Mouse (Mus musculus): ENCODE measurements around the gene Slc26a11.
"Not testable (repeated sequence)": the region's sequence is repeated elsewhere in the genome, so short reads cannot be mapped to it uniquely, and the experiment has no call there.

Slc26a11 gene

DNA sequence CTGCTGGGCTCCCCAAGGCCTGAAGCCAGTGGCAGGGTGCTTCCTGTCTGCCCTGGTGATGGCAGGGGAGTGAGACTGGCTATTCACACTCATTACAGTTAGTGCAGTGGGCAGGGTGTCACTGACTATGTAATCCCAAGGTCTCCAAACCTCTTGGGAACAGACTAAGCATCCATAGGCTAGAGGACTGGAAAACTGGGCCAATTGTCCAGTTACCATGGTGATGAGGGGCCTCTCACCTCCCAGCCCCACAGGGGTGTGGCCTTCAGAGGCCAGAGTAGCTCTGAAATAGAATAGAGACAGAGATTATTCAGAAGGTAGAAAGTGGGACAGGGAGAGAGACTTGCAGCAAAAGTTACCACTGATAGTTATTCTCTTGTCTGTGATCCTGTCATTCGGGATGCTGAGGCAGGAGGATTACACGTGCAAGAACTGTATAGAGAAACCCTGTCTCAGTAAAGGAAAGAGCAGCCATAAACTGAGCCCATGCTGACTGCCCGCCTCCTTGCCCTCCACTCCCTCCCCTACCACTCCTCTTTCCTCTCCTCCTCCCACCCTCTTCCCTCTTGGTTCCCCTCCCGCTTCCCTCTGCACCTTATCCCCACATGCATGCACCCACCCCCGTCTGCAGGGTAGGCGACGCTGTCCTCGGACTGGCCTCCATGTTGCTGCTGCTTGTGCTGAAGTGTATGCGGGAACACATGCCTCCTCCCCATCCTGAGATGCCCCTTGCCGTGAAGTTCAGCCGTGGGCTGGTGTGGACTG, 7.6 kb downstream of the Slc26a11 start:
- DNase-seq (ENCODE audit: low read depth, low spot score), result no peak

DNA sequence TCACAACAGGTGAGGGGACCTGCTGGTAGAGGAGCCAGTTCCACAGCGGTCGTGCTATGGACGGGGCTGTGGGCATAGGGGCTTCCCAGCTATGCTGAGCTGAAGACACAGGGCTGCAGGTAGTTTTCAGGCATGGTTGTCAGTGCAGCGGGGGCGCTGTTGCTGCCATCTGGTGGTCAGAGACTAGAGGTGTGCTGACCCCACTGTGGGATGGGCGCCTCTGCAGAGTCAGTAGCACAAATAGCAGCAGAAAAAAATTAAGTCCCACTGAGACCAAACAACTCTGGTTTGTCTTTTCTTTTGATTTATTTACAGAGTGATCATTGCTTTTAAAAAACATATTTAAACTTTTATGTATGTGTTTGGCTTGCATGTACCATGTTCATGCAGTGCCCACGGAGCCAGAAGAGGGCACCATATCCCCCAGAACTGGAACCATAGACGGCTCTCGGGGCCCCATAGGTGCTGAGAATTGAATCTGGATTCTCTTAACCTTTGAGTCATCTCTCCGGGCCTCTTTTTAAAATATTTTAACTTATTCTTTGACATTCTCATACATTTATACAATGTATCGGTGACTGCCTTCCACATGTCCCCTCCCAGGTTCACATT, 8.3 kb downstream of the Slc26a11 start:
- peak; percentile 78 for DNase-seq (ENCODE audit: low read depth, low spot score)

DNA sequence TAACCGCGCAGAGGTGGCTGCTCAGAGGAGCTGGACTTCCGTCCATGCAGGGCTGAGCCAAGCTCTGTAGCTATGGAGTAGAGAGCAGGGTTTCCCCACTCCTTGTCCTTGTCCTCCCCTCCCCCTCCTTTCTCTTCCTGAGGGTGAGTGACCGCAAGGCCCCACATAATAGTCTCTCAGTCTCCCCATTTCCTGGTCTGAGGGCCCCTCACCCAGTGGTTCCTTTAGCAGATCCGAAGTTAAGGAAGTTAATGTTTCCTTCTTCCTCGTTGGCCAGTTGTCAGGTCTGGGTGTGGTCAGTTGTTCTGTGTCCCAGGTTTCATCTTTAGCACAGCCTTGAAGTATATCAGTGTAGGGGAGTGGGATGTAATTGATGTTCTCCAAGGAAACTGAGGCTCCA, 20.1 kb downstream of the Slc26a11 start:
- no peak for DNase-seq (ENCODE audit: low read depth, low spot score)

DNA sequence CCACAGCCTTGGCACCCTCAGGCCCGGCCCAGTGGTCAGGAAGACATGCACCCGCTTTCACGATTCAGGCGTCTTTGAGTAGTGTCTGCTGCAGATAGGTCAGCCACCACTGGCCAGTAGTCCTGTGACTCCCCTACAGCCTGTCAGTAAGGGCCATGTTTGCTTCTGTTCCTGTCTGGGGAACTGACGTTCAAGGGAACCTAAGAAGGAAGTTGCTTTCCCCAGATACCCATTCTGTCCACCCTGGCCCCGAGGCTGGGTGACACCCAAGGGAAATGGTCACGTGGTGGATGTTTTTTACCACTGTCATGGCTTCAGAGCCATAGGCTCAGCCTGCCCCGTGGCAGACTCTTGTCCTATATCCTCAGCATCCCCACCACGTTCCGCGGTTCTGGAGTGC, 22.0 kb downstream of the Slc26a11 start:
- DNase-seq (ENCODE audit: low read depth, low spot score), result no peak

DNA sequence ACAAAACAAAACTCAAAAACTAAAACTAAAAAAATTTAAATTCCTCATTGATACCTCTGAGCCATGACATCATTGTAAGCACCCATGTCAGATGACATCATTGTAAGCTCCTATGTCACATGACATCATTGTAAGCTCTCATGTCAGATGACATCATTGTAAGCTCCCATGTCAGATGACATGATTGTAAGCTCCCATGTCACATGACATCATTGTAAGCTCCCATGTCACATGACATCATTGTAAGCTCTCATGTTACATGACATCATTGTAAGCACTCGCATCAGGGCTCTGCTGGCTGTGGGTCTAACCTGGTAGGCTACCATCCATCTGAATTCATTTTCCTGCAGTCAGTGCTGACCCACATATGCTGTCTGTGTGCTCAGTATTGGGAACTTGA, 23.2 kb downstream of the Slc26a11 start:
- no peak for DNase-seq (ENCODE audit: low read depth, low spot score)

DNA sequence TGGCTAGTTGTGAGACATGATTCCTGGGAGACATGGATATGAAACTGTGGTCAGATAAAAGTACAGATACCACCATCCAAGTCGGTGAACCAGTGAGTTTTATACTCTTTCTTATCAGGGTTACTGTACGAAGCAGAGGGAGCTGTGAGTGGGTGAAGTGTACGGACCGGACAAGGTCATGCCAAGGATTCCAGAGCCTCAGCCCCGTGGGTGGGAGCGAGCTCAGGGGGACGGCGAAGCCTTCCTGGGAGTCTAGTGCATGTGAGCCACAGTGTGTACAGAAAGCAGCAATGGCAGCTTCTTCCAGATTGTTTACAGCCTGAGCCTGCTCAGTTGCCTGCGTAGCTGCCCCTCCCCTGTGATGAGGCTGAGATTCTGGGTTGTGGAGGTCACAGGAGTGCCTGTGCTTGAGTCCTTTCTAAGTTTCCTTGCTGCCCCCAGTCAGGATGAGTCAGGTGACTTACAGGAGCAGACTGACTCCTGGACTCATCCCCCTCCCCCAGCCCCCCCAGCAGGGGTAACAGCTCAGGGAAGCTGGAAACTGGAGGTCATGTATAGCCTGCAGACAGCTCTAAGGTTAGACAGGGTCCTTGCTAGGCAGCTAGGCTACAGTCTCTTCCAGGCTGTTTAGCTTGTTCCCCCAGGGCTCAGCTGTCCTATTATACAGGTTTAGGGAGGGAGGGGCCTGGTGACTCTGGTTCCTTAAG, 26.4 kb downstream of the Slc26a11 start:
- no peak for DNase-seq (ENCODE audit: low read depth, low spot score)

DNA sequence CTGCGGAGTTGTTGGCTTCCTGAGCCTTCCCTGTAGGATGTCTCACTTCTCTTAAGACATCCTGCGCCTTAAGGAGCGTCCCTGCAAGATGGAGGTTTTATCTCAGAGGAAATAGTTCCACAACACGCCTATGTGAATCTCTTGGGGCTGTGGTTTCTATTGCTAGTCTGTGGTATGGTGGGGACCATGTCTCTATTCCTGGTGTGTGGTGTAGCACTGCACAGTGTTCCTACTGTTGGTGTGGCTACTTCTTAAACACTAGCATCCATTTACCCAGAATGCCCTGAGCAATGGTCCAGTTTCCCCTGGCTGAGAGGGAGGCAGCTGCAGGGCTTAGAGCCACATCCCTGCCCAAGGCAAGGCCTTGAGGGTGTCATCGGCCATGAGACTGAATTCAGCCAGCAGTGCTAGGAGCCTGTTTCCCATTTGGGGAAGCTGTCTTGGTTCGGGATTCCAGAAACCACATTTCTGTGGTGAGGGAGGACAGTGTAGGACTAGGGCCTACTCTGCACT, 27.0 kb downstream of the Slc26a11 start:
- DNase-seq (ENCODE audit: low read depth, low spot score), result no peak

- DNase-seq (ENCODE audit: low read depth, low spot score), result no peak
Measured at GRCm38 (mm10) chr11:119384904-119385303, 29.5 kb downstream of the Slc26a11 start.

- DNase-seq (ENCODE audit: low read depth, low spot score), result no peak
Measured at GRCm38 (mm10) chr11:119386306-119386705, 30.9 kb downstream of the Slc26a11 start.

DNA sequence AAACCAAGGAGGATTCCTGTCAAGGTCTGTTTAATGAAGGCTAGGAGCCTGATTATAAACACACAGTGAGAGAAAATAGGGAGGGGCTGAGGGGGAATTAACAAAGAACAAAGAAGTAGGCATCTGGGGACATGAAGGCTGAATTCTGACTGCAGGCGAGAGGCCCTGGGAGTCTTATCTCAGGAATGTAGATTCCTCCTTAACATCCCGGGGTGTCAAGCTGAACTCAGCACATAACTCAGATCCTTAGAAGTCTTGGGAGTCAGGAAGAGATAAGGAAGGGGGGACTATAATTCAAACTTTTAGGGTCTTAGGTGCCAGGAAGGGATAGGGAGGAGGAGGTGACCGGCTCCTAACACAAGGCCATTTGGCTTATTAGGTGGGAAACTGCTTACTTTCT, 31.9 kb downstream of the Slc26a11 start:
- DNase-seq (ENCODE audit: low read depth, low spot score), result not testable (repeated sequence)

GRCm38 (mm10) chr11:119389851-119390270, 34.5 kb downstream of the Slc26a11 start:
- DNase-seq (ENCODE audit: low read depth, low spot score), result peak; percentile 78

GRCm38 (mm10) chr11:119390271-119391231, 35.2 kb downstream of the Slc26a11 start:
- DNase-seq (ENCODE audit: low read depth, low spot score), result peak; percentile 31

DNA sequence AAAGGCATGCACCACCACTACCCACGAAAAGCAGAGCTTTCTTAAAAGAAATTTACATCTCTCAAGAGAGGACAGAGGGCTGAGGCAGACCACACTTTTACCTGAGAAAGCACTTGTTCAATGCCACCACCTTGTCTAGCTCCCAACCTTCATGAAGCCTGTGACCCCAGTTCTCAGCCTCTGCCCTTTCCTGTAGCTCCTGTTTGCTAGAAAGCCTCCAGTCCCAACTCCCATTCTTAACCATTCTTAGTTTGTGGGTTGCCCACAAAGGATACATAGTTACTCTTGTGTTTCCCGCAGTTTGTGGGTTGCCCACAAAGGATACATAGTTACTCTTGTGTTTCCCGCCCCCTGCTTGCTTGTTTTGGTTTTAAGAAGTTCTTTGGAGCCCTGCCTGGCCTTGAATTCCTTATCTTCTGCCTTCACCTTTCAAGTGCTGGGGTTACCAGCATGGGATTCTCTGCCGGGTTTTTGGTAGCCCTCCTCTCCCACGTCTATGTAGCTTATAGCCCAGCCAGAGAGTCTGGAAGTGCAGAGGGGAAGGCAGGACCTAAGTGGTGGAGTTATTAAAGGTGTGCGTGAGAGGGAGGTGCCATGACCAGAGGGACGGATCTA, 36.1 kb downstream of the Slc26a11 start:
- no peak for DNase-seq (ENCODE audit: low read depth, low spot score)

- DNase-seq (ENCODE audit: low read depth, low spot score), result no peak
Measured at GRCm38 (mm10) chr11:119392001-119392614, 36.8 kb downstream of the Slc26a11 start.

GRCm38 (mm10) chr11:119392800-119393482, 37.6 kb downstream of the Slc26a11 start, which contains the start of gene Rnf213:
TSS of gene Rnf213 (plus strand) at chr11:119393100.
- DNase-seq (ENCODE audit: low read depth, low spot score), result peak; percentile 67

DNA sequence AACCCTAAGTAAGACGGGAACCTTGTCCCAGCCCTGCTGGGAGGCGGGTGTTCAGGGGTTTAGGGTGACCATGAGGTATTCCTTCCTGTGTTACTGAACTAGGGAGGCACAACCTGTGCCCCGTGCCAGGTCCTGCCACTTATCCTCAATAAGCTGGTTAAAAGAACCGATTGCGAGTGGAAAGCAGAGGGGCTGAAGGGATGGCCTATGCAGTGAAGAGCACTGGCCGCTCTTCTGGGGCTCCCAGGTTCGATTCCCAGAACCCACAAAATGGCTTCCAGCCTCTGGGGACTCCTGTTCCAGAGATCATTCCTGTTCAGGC, 38.1 kb downstream of the Slc26a11 start:
- no peak for DNase-seq (ENCODE audit: low read depth, low spot score)

GRCm38 (mm10) chr11:119394210-119394609, 38.9 kb downstream of the Slc26a11 start:
- DNase-seq (ENCODE audit: low read depth, low spot score), result no peak

DNA sequence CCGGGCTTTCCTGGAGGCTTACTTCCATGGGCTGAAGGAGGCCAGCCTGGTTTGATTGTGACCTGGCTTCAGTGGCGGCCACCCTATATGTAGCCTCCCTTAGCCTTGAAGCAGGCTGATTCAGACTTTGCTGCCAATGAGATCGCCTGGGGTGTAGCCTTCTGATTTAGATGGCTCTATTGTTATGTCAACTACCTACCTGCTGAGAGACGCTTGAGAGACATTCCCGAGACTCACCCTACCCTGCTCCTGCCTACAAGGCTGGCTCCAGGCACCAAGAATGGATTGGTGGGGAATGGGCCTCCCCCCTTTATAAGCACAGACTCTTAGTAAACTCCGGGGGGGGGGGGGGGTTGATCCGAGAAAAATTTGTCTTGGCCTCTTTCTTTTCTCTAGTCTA, 40.0 kb downstream of the Slc26a11 start:
- DNase-seq (ENCODE audit: low read depth, low spot score), result no peak

DNA sequence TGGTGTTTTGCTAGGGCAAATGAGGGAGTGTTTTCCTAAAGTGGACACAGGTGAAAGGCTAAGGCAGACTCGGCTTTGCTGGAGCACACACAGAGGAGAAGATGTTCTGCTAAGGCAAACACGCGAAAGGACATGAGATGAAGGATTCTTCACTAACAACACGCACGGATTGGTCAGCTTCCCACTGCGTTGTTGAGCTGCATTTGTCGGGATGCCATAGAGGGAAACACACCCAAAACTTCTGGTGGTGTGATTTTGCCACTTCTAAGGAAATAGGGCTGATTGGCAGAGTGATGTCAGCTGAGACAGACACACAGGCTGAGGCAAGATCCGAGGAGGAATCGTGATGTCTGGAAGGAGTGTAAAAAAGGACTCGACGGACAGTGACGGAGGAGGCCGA, 40.6 kb downstream of the Slc26a11 start:
- DNase-seq (ENCODE audit: low read depth, low spot score), result no peak

DNA sequence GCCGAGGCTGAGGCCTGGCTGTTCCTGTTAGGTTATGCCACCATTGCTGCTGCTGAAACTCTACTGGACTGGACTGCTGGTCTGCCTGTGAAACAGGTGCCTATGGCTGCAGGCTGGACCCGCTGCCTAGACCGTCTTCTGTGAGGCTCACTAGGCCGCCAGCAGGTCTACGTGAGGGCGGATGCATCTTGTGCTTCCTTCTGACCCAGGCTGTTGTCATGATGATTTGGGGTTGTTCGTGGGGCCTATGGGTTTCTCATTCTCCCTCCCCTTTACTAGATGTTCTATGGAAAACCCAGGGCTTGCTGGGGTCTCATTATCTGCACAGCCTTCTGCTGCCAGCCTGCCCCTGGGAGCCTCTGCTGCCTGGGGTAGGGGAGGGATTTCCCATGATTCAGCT, 41.1 kb downstream of the Slc26a11 start:
- DNase-seq (ENCODE audit: low read depth, low spot score), result no peak

Measured in mesoderm, embryonic 11.5 days (tissue).